Mouse (Mus musculus) hindbrain, embryonic 16.5 days (tissue): ENCODE measurements around the gene Tnf. TPM values are rescaled to one million over a fixed set of nuclear protein-coding genes. Genes with fewer than 3 reads are reported as not detected.
A peak's percentile ranks its signal among the peaks of the same experiment; 100 is the strongest.

ENCODE experiments used
- ATAC-seq: fragments of 200-750 bp; cut with Nextera tagmentation; 2 replicates; pipeline ENCODE4 v1.8.0; 2017; ENCODE audit warnings: moderate TSS enrichment, moderate library complexity
- H3K27ac ChIP-seq: fragments of 300-500 bp; sonication (generic); 2 replicates; pipeline ENCODE4 v1.5.1; 2014; ENCODE audit warnings: low read depth, mild to moderate bottlenecking, control low read depth, low read length, moderate library complexity
- H3K27me3 ChIP-seq: fragments of 300-500 bp; sonication (generic); replicated peaks from 2 replicates; pipeline ENCODE4 v1.6.1; 2014; ENCODE audit warnings: low read length; ENCODE audit not compliant: control insufficient read depth, insufficient read depth
- H3K36me3 ChIP-seq: fragments of 300-500 bp; sonication (generic); 2 replicates; pipeline ENCODE4 v1.6.1; 2014; ENCODE audit warnings: mild to moderate bottlenecking, low read length, moderate library complexity, mixed read lengths; ENCODE audit not compliant: control insufficient read depth, insufficient read depth
- H3K4me1 ChIP-seq: fragments of 300-500 bp; sonication (generic); 2 replicates; pipeline ENCODE4 v1.6.1; 2014; ENCODE audit warnings: low read depth, low read length; ENCODE audit not compliant: control insufficient read depth, insufficient read depth
- H3K4me2 ChIP-seq: fragments of 300-500 bp; sonication (generic); 2 replicates; pipeline ENCODE4 v1.6.1; 2014; ENCODE audit warnings: mild to moderate bottlenecking, low read length, control low read depth, moderate library complexity
- H3K4me3 ChIP-seq: fragments of 300-500 bp; sonication (generic); 2 replicates; pipeline ENCODE4 v1.5.1; 2014; ENCODE audit warnings: mild to moderate bottlenecking, low read length, control low read depth, moderate library complexity
- H3K9ac ChIP-seq: fragments of 300-500 bp; sonication (generic); 2 replicates; pipeline ENCODE4 v1.6.1; 2014; ENCODE audit warnings: low read depth, mild to moderate bottlenecking, control low read depth, low read length, moderate library complexity
- H3K9me3 ChIP-seq: fragments of 300-500 bp; sonication (generic); 2 replicates; pipeline ENCODE4 v1.6.1; 2014; ENCODE audit warnings: mild to moderate bottlenecking, low read length, moderate library complexity; ENCODE audit not compliant: control insufficient read depth
- WGBS: fragments of 180-500 bp; shearing (Covaris S2); extraction: QIAGEN DNeasy Blood & Tissue Kit; methylation state at CpG from one replicate; pipeline ENCODE4 v1.1.7; 2014; 5-methylcytosine and 5-hydroxymethylcytosine counted together
- polyA plus RNA-seq: library from polyadenylated mRNA; unstranded; fragments of >200 nt; fragmentation: Nextera tagmentation; extraction: Ambion mirVana; gene quantifications from 2 replicates; pipeline ENCODE4 v1.2.1, GENCODE M21; 2015

Tnf gene
- polyA plus RNA-seq, 1 experiment from 2014 or later, result not detected

- peak overlapping the region; percentile 80 for H3K4me2 ChIP-seq
- no peaks in the 10 kb centered on the region for H3K9me3 ChIP-seq
- WGBS, result 46% methylated on average over 19 of the region's 19 CpGs
- H3K4me3 ChIP-seq, result peak overlapping the region; percentile 47
- no peak for ATAC-seq
- H3K36me3 ChIP-seq, result no peaks in the 10 kb centered on the region
- peaks cover 8% of the 10 kb centered on the region; the same call in 1 of the 2 replicates for H3K4me1 ChIP-seq
- no peak overlapping the region for H3K27ac ChIP-seq
- H3K27me3 ChIP-seq, result peaks cover 25% of the 10 kb centered on the region
- H3K9ac ChIP-seq, result peak overlapping the region; percentile 56
These were observed 6.8 kb downstream of the Tnf start for GRCm38 (mm10) chr17:35194844-35195630.

GRCm38 (mm10) chr17:35193881-35194843 lies 7.6 kb downstream of the Tnf start, which contains the start of gene Ltb:
Gene Ltb, plus strand, starts transcription at chr17:35194439.
- H3K27me3 ChIP-seq, result peaks cover 25% of the 10 kb centered on the region
- peaks cover 8% of the 10 kb centered on the region; the same call in 1 of the 2 replicates for H3K4me1 ChIP-seq
- H3K4me3 ChIP-seq, result peak within 1 kb of the TSS; percentile 47
- no peaks in the 10 kb centered on the region for H3K36me3 ChIP-seq
- H3K9me3 ChIP-seq, result no peaks in the 10 kb centered on the region
- ATAC-seq, result no peak
- no peak within 1 kb of the TSS for H3K9ac ChIP-seq
- H3K4me2 ChIP-seq, result peak within 1 kb of the TSS; percentile 80; the same call in 1 of the 2 replicates
- no peak within 1 kb of the TSS for H3K27ac ChIP-seq
- 69% methylated on average over 25 of the region's 28 CpGs for WGBS

- H3K27me3 ChIP-seq, result peaks cover 25% of the 10 kb centered on the region
- H3K4me3 ChIP-seq, result no peak overlapping the region
- H3K9me3 ChIP-seq, result no peaks in the 10 kb centered on the region
- H3K4me1 ChIP-seq, result peaks cover 8% of the 10 kb centered on the region; the same call in 1 of the 2 replicates
- H3K4me2 ChIP-seq, result no peak overlapping the region
- ATAC-seq, result no peak
- WGBS, result 88% methylated on average over 5 of the region's 5 CpGs
- H3K36me3 ChIP-seq, result no peaks in the 10 kb centered on the region
- no peak overlapping the region for H3K27ac ChIP-seq
- no peak overlapping the region for H3K9ac ChIP-seq
These were observed 8.9 kb downstream of the Tnf start for GRCm38 (mm10) chr17:35192924-35193323.

- Histone ChIP-seq H3K4me1 (peaks cover 8% of the 10 kb centered on the region; the same call in 1 of the 2 replicates), H3K36me3 (no peaks in the 10 kb centered on the region), H3K27me3 (peaks cover 22% of the 10 kb centered on the region), H3K27ac (no peak overlapping the region), H3K9me3 (no peaks in the 10 kb centered on the region), H3K4me2 (no peak overlapping the region), H3K4me3 (no peak overlapping the region), H3K9ac (no peak overlapping the region)
- no peak for ATAC-seq
- 62% methylated on average over 2 of the region's 2 CpGs for WGBS
These were observed 10.1 kb downstream of the Tnf start for GRCm38 (mm10) chr17:35191723-35192122.

- Histone ChIP-seq H3K27ac (no peak overlapping the region), H3K4me3 (no peak overlapping the region), H3K4me2 (no peak overlapping the region), H3K9ac (no peak overlapping the region), H3K9me3 (no peaks in the 10 kb centered on the region), H3K4me1 (peaks cover 2% of the 10 kb centered on the region; the same call in 1 of the 2 replicates), H3K36me3 (no peaks in the 10 kb centered on the region), H3K27me3 (peaks cover 8% of the 10 kb centered on the region)
- ATAC-seq, result no peak
- 79% methylated on average over 4 of the region's 4 CpGs for WGBS
These were observed 11.7 kb downstream of the Tnf start for GRCm38 (mm10) chr17:35190096-35190495.

GRCm38 (mm10) chr17:35189186-35189585 lies 12.6 kb downstream of the Tnf start:
- Histone ChIP-seq H3K4me3 (no peak overlapping the region), H3K9ac (no peak overlapping the region), H3K4me2 (no peak overlapping the region), H3K4me1 (peaks cover 2% of the 10 kb centered on the region; the same call in 1 of the 2 replicates), H3K27me3 (peaks cover 2% of the 10 kb centered on the region; the same call in 1 of the 2 replicates), H3K36me3 (no peaks in the 10 kb centered on the region), H3K9me3 (no peaks in the 10 kb centered on the region), H3K27ac (no peak overlapping the region)
- ATAC-seq, result no peak
- 59% methylated on average over 1 of the region's 1 CpGs for WGBS

GRCm38 (mm10) chr17:35187959-35188610 lies 13.7 kb downstream of the Tnf start, which contains the start of gene Lst1:
Gene Lst1, minus strand, starts transcription at chr17:35188439.
- WGBS, result 79% methylated on average over 7 of the region's 7 CpGs
- H3K27ac ChIP-seq, result no peak within 1 kb of the TSS
- no peak within 1 kb of the TSS for H3K4me2 ChIP-seq
- H3K9ac ChIP-seq, result no peak within 1 kb of the TSS
- peaks cover 2% of the 10 kb centered on the region; the same call in 1 of the 2 replicates for H3K4me1 ChIP-seq
- H3K9me3 ChIP-seq, result no peaks in the 10 kb centered on the region
- H3K36me3 ChIP-seq, result no peaks in the 10 kb centered on the region
- H3K27me3 ChIP-seq, result no peaks in the 10 kb centered on the region
- ATAC-seq, result no peak
- no peak within 1 kb of the TSS for H3K4me3 ChIP-seq

- ATAC-seq, result no peak
- Histone ChIP-seq H3K4me1 (peaks cover 2% of the 10 kb centered on the region; the same call in 1 of the 2 replicates), H3K27ac (no peak overlapping the region), H3K4me2 (no peak overlapping the region), H3K36me3 (no peaks in the 10 kb centered on the region), H3K27me3 (no peaks in the 10 kb centered on the region), H3K4me3 (no peak overlapping the region), H3K9ac (no peak overlapping the region), H3K9me3 (no peaks in the 10 kb centered on the region)
- 83% methylated on average over 4 of the region's 4 CpGs for WGBS
These were observed 14.5 kb downstream of the Tnf start for GRCm38 (mm10) chr17:35187345-35187744.
